Mouse (Mus musculus) spleen, adult 2 months (tissue): ENCODE measurements around the gene Nxpe4.

Source experiments
- CTCF ChIP-seq: fragments of 200-500 bp; IDR thresholded peaks from 2 replicates; pipeline ENCODE4 v1.5.1; 2011; ENCODE audit warnings: mild to moderate bottlenecking, inconsistent platforms; ENCODE audit not compliant: insufficient read depth, insufficient read length, insufficient replicate concordance; ENCODE audit errors: extremely low read depth
- POLR2A ChIP-seq: fragments of 200-500 bp; IDR thresholded peaks from 2 replicates; pipeline ENCODE4 v1.6.1; 2011; ENCODE audit warnings: low read depth, low read length, inconsistent platforms

DNA sequence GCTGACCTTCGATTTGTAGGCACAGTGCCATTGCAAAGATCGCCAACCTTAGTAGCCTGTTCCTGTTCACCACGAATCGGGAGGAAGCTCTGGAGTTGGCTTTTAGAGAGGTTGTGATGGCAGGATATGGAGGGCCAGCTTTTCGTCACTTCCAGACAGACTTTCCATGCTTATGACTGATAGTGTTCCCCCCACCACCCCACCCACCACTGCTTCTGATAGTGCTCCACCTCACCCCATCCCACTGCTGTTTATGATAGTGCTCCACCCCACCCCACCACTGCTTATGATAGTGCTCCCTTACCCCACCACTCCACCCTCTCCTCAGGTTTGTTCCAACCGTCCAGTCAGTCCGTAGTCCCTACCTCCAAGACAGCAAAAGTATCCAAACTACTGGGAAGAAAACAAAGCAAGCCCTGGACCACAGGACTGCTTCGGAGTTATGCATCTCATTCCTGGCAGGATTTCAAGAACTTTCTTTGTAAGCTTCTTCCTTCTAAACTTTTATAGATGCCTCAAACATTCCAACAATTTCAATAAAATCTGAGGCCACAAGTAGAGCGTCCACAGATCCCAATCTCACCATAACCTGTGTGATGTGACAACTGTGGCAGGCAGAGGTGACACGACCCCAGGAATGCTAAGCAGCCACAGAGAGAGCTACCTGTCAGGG lies 179.0 kb downstream of the Nxpe4 start:
- TF ChIP-seq POLR2A (no peak), CTCF (no peak)
